Mouse (Mus musculus): ENCODE measurements around the gene Ephb2. TPM values are rescaled to one million over a fixed set of nuclear protein-coding genes. Genes with fewer than 3 reads are reported as not detected.

Ephb2 gene
- total RNA-seq, 1 experiment from 2014 or later, result 11.3 TPM

DNA sequence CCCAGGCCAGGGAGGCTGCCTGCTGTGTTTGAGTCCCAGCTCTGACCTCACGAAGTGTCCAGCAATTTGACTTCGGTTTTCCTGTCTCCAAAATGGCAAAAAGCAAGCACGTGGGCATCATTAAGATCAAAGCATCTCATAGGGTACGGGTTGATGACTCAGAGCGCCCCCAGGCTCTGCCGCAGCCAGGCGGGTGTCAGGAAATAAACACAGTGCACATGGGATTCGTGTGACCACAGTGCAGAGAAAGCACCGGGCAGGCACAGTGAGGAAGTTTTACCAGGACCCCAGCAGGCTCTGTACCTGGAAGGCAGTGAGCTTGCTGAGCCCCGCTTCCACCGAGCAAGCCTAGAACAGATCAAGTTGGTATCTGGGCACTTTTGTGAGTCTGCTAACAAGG, 74.9 kb downstream of the Ephb2 start:
- no peak for DNase-seq

DNA sequence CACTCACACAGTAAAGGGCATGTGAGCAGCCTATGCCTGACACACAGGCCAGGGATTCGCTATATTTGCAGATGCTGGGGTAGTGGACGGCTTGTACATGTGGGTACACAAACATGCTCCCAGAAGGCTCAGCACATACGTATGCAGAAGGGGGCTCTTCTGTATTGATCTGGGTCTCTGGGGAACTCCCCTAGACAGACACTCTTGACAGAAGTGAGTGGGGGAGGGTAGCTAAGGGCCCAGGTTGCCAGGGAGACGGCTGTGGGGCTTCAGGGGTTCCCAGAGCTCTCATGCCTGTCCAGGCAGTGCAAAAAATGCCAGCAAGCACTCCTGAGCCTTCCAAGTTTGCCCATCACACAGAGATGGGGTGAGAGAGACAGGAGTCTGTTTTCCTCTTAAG, 78.7 kb downstream of the Ephb2 start:
- DNase-seq, result no peak

DNA sequence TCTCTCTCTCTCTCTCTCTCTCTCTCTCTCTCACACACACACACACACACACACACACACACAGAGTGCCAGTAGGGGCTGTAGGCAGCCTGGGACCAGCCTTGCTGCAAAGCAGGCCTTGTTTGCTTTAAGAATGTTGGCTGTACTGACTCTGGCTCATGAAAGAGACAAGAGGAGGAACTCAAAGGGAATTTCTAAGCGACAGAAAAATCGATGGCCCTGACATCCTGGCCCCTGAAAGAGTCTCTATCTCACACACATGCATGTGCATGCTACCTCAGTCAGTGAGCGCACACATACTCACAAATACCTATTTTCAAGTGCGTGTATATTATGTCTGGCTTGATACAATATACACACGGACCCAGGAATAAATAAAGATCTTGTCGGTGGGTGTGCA, 79.3 kb downstream of the Ephb2 start:
- no peak for DNase-seq

- DNase-seq, result peak; percentile 48
Observed at GRCm38 (mm10) chr4:136755364-136755811, 80.4 kb downstream of the Ephb2 start.

- DNase-seq, result no peak
Observed at GRCm38 (mm10) chr4:136754256-136754655, 81.5 kb downstream of the Ephb2 start.

DNA sequence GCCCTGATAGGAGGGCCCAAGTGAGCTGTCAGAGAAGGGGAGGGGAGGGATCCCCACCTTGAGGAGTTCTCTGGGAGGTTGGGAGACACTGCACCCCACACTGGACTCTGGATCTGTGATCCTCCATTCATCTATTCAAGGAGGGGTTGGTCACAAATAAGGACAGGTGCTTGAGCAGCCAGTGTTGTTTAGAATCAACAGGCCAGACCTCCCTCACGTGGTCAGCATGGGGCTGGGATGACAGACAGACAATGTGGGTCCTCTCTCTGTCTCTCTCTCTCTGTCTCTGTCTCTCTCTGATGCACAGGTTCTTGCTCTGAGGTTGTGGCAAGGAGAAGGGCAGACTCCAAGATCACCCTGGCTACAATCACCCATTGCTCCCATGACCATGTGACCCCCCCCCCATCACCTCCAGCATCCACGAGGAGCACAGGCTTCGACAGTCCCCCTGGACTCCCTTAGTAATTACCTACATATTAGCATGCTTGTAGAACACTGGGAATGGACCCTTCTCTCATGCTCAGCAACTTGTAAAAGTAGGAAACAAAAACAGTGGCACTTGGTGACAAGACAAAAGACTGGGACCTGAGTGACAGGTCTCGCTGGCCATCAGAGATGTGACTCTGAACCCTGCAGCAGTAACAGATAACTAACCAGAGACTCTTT, 84.3 kb downstream of the Ephb2 start:
- no peak for DNase-seq

DNA sequence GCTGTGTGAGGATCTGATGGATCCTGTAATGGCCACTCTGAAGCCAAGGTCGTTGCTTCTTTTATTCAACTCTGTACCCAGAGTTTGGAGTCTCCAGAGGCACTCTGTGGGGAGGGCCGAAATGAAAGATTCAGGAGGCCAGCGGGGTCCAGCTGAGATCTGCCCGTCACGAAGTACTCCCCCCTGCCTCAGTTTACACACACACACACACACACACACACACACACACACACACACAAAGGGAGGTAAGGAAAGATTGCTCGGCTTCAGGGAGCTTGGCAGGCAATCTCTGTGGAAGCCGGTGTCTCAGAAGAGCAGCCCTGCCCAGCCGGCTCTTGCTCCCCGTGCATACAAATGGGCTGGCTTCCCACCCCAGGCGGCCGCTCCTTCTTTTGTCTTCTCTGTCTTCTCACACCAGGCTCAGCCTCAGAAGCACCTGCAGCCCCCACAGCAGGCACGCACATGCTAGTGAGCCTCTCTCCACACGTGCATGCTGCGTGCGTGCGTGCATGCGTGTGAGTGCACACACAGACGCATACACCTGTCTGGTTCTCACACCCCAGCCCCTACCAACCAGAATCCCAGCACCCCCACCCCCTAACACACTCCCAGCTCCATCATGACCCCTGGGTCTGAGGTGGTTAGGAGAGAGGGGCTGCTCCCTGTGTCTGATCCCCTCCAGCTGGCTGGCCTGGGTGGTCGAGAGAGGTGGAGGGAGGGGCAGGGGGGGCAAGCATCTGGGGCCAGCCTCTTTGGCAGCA, 85.0 kb downstream of the Ephb2 start:
- no peak for DNase-seq

- DNase-seq, result no peak
Observed at GRCm38 (mm10) chr4:136749851-136750577, 85.8 kb downstream of the Ephb2 start.

- no peak for DNase-seq
Observed at GRCm38 (mm10) chr4:136749431-136749830, 86.4 kb downstream of the Ephb2 start.

DNA sequence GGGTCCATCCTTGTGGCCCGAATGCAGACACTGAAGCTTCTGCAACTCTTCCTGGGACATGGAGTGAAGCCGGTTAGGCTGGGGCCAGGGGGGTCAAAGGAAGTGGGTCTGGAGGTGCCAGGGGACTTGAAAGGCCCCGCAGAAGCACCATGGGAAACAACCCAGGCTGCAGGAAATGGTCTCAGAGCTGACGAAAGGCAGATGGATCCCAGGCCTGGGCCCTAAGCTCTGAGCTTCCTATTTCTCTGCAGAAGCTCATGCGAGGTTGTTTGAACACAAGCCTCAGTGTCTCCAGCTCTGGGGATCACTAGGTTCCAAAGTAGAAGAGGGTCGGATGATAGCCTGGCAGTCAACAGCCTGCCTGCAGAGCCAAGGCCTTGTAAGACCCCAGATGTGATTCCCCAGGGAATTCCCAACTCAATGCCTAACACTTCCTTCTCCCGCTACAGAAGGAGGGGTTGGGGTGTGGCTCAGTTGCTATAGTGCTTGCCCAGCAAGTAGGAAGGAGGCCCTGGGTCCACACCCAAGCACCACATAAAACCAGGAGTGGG, 86.9 kb downstream of the Ephb2 start:
- no peak for DNase-seq

GRCm38 (mm10) chr4:136746516-136746915, 89.3 kb downstream of the Ephb2 start:
- no peak for DNase-seq

- peak; percentile 84 for DNase-seq
Observed at GRCm38 (mm10) chr4:136742677-136743076, 93.1 kb downstream of the Ephb2 start.

DNA sequence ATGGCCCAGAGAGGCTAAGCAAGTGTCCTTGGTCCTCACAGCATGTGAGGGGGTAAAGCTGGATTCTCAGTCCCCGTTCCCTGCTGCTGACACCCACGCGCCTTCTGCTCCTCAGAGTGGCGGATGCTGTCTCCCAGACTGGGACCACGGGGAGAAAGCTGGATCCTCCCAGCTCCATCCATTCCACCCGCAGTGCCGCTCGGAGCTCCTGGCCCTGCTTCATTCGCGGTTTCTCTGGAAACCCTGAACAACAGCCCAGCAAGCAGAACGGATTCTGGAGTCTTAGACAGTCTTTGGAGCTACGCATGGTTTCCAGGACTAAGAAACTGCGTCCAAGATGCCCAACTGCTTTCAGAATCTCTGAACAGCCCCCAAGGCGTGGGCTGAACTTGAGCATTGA, 93.9 kb downstream of the Ephb2 start:
- DNase-seq, result no peak

- peak; percentile 35 for DNase-seq
Observed at GRCm38 (mm10) chr4:136740963-136741362, 94.8 kb downstream of the Ephb2 start.

GRCm38 (mm10) chr4:136739189-136739588, 96.6 kb downstream of the Ephb2 start:
- no peak for DNase-seq

DNA sequence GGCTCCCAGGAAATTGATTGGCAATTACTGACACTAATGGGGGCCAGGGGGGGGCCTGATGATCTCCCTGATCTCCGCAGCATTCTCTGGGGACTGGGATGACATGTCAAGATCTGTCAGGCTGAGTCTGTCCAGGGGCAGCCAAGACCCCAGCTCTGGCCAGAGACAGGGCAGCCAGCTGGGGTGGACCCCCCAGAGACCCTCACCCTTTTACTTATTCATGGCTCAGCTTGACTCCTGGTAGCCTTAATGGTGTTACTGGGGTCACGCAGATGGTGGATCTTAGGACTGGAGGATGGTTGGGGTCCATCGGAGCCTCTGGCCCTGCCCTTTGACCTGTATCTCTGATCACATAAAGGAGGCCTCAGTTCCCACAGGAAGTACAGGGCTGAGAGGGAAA, 97.5 kb downstream of the Ephb2 start:
- no peak for DNase-seq

DNA sequence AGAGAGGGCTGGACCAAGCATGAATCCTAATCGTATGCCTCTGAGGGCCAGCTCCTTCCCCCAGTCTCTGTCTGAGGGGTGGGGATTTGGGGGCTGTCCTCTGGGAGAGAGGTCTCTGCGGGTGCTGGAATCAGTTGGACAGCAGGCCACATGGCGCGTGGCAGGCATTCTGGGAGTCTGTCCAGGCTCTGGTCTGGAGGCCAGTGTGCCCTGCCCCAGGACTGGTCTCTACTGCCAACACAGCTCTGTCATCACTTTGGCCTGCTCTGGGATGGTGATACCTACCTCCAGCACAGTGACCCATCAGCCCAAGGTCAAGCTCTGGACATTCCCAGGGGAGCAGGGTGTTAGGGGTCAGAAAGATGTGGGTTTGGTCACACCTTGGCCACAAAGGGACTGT, 99.9 kb downstream of the Ephb2 start:
- peak; percentile 65 for DNase-seq

DNA sequence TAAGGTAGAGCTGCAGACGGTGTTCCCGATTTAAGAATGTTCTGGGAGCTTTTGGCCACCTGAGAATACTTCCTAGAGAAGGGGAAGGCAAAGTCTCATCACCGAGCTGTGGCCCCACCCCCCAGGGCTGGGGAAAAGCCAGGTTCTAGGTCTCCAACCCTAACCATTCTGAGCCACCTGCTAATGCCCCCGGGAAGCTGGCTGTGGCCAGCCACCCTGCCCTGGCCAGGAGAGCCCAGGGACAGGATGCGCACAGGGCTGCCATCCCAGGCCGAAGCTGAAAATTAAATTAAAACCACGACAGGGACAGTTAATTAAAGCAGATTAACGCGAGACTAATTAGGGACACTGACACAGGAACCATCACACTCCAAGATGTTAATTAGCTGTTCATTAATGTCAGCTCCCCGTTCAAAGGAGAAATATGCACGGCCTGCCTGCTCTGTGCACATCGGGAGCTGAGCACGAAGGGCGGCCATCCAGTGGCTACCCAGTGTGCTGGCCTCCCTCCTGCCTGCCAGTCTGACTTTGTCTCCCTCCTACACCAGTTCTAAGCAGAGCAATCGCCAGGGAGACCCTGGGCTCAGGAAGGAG, 101.5 kb downstream of the Ephb2 start:
- DNase-seq, result no peak

- no peak for DNase-seq
Observed at GRCm38 (mm10) chr4:136733217-136733865, 102.4 kb downstream of the Ephb2 start.

GRCm38 (mm10) chr4:136732536-136733121, 103.2 kb downstream of the Ephb2 start:
- no peak for DNase-seq

DNA sequence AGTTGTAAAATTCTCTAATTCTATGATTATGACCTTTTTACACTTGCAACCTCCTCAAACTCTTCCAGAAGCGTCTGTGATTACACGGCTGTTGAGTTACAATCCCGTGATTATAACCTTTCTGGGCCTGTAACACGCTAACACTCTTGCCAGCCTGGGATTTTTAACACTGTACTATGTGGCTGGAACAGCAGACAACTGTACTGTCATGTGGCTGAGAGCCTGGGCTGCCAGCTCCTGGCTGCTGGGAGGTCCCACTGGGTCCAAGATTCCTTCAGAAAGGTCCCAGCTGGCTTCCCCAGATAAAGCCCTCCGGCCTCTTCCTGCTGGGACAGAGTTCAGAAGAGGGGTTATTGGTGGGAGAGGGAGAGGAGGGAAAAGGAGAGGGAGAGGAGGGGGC, 104.0 kb downstream of the Ephb2 start:
- DNase-seq, result no peak

Measured in adrenal gland, postnatal 14 days (tissue).